25 mouse cellular contexts compared by ENCODE assay signal in the genomic region with DNA sequence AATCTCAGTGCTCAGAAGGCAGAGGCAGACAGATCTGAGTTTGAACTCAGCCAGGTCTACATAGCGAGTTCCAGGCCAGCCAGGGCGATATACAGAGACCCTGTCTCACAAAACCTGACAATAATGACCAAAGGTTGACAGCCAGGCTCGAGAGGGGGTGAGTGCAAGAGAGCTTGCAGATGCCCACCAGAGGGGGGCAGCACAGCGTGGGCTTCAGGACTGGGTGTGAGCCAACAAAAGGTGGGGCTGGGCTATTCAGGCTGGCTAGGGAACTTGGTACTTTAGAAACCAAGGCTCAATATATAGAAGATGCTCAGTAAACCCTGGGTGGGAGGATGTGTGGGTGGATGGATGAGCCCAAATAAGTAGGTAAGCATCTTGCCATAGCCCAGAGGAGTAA. TPM values are rescaled to one million over a fixed set of nuclear protein-coding genes. Genes with fewer than 3 reads are reported as not detected.
A peak's percentile ranks its signal among the peaks of the same experiment; 100 is the strongest.
DNase-seq lines count a peak whose midpoint lies in the region; ATAC-seq and TF ChIP-seq lines count a peak whose summit lies in the region.
"Had no signal": no experiment of that assay in that cellular context is flagged by ENCODE, and none has a peak within 500 bp of the region (broad histone marks: within the 10 kb centered on the region; RNA-seq: fewer than 3 reads in every experiment).

No protein-coding gene starts in this region.

- H3K27me3 ChIP-seq in forebrain, postnatal 0 days (ENCODE audit: insufficient read depth, low read length), result no peaks in the 10 kb centered on the region
- H3K27me3 ChIP-seq in forebrain, embryonic 16.5 days (replicated peaks; ENCODE audit: control insufficient read depth, insufficient read depth, low read length), result no peaks in the 10 kb centered on the region
- H3K27me3 ChIP-seq in E14TG2a.4 (ENCODE audit: insufficient read depth, low read length), result no peaks in the 10 kb centered on the region
- H3K27me3 ChIP-seq in heart, embryonic 11.5 days (ENCODE audit: control insufficient read depth, insufficient read depth, low read length), result no peaks in the 10 kb centered on the region
- H3K27me3 ChIP-seq: forebrain, embryonic 15.5 days; heart, embryonic 13.5 days; hindbrain, embryonic 15.5 days; liver, embryonic 13.5 days; megakaryocyte, embryonic 14.5 days; neural tube, embryonic 15.5 days had no signal

- intact Hi-C loops in left cerebral cortex, adult 2 months (cut with DNase I), result no loop called here
- intact Hi-C loops in left cerebral cortex, postnatal 36 days (cut with DNase I), result no loop called here

- whole genome bisulfite sequencing in forebrain, postnatal 0 days, result 87% methylated on average over 4 of the region's 4 CpGs
- WGBS in forebrain, embryonic 16.5 days, result 77% methylated on average over 4 of the region's 4 CpGs
- WGBS in heart, embryonic 11.5 days (ENCODE audit: insufficient replicate concordance), result 66% methylated on average over 4 of the region's 4 CpGs

- no peak overlapping the region for H3K4me3 ChIP-seq in forebrain, postnatal 0 days (ENCODE audit: low read depth, low read length)
- H3K4me3 ChIP-seq in forebrain, embryonic 16.5 days (replicated peaks; ENCODE audit: low read length), result no peak overlapping the region
- H3K4me3 ChIP-seq in left cerebral cortex, adult 2 months, result no peak overlapping the region
- H3K4me3 ChIP-seq in E14TG2a.4 (replicated peaks; ENCODE audit: low read length), result no peak overlapping the region
- no peak overlapping the region for H3K4me3 ChIP-seq in heart, embryonic 11.5 days (ENCODE audit: low read depth, low read length)
- H3K4me3 ChIP-seq: forebrain, embryonic 15.5 days; heart, embryonic 13.5 days; hindbrain, embryonic 15.5 days; liver, embryonic 13.5 days; megakaryocyte, embryonic 14.5 days; neural tube, embryonic 15.5 days had no signal

- no peak overlapping the region for H3K27ac ChIP-seq in forebrain, postnatal 0 days (ENCODE audit: low read depth, low read length)
- H3K27ac ChIP-seq in forebrain, embryonic 16.5 days (ENCODE audit: low read length), result no peak overlapping the region
- no peak overlapping the region for H3K27ac ChIP-seq in left cerebral cortex, adult 2 months
- no peak overlapping the region for H3K27ac ChIP-seq in heart, embryonic 11.5 days (ENCODE audit: low read depth, low read length)
- H3K27ac ChIP-seq: forebrain, embryonic 15.5 days; heart, embryonic 13.5 days; hindbrain, embryonic 15.5 days; liver, embryonic 13.5 days; neural tube, embryonic 15.5 days had no signal

- TF ChIP-seq CTCF in forebrain, postnatal 0 days (IDR thresholded peaks at IDR 0.05; ENCODE audit: low read depth), result 0 out of 2 replicates have a peak, but pooled peaks have one; percentile 20
- peak; percentile 12 for TF ChIP-seq CTCF in left cerebral cortex, adult 2 months (IDR thresholded peaks at IDR 0.05)
- TF ChIP-seq CTCF in E14TG2a.4 (conservative IDR thresholded peaks at IDR 0.05; ENCODE audit: low read length), result peak; percentile 55
- TF ChIP-seq CTCF in brain, embryonic 14.5 days (IDR thresholded peaks at IDR 0.05; ENCODE audit: borderline replicate concordance, extremely low read depth, insufficient read depth, insufficient read length), result 0 out of 2 replicates have a peak, but pooled peaks have one; percentile 11

- no peak for TF ChIP-seq POLR2A in brain, embryonic 14.5 days (IDR thresholded peaks at IDR 0.05; ENCODE audit: borderline replicate concordance, extremely low read depth, insufficient read depth, insufficient read length, poor library complexity, severe bottlenecking)

- peaks cover 91% of the 10 kb centered on the region for H3K36me3 ChIP-seq in forebrain, postnatal 0 days (ENCODE audit: insufficient read depth)
- peaks cover 33% of the 10 kb centered on the region for H3K36me3 ChIP-seq in forebrain, embryonic 16.5 days (ENCODE audit: control insufficient read depth, insufficient read depth)
- peaks cover 99% of the 10 kb centered on the region for H3K36me3 ChIP-seq in E14TG2a.4 (ENCODE audit: insufficient read depth, low read length)
- peaks cover 4% of the 10 kb centered on the region for H3K36me3 ChIP-seq in heart, embryonic 11.5 days (ENCODE audit: control insufficient read depth, insufficient read depth, low read length)

- H3K9me3 ChIP-seq in forebrain, postnatal 0 days (ENCODE audit: low read length), result no peaks in the 10 kb centered on the region
- no peaks in the 10 kb centered on the region for H3K9me3 ChIP-seq in forebrain, embryonic 16.5 days (ENCODE audit: control insufficient read depth, low read length)
- H3K9me3 ChIP-seq in E14TG2a.4 (ENCODE audit: low read length), result no peaks in the 10 kb centered on the region
- no peaks in the 10 kb centered on the region for H3K9me3 ChIP-seq in heart, embryonic 11.5 days (replicated peaks; ENCODE audit: control insufficient read depth, low read length)
- H3K9me3 ChIP-seq: forebrain, embryonic 15.5 days; heart, embryonic 13.5 days; hindbrain, embryonic 15.5 days; liver, embryonic 13.5 days; megakaryocyte, embryonic 14.5 days; neural tube, embryonic 15.5 days had no signal

- no peak for ATAC-seq in forebrain, postnatal 0 days
- ATAC-seq in forebrain, embryonic 16.5 days, result no peak
- ATAC-seq in heart, embryonic 11.5 days (replicated peaks; ENCODE audit: insufficient number of reproducible peaks, low FRiP score, low TSS enrichment), result no peak
- ATAC-seq: forebrain, embryonic 15.5 days had no signal

- H3K9ac ChIP-seq in forebrain, postnatal 0 days, result no peak overlapping the region
- H3K9ac ChIP-seq in forebrain, embryonic 16.5 days (replicated peaks; ENCODE audit: low read depth, low read length), result no peak overlapping the region
- H3K9ac ChIP-seq in heart, embryonic 11.5 days (ENCODE audit: low read depth, low read length), result no peak overlapping the region
- H3K9ac ChIP-seq: forebrain, embryonic 15.5 days; heart, embryonic 13.5 days; hindbrain, embryonic 15.5 days; liver, embryonic 13.5 days; neural tube, embryonic 15.5 days had no signal

- no peaks in the 10 kb centered on the region for H3K4me1 ChIP-seq in forebrain, postnatal 0 days (ENCODE audit: insufficient read depth)
- no peaks in the 10 kb centered on the region for H3K4me1 ChIP-seq in forebrain, embryonic 16.5 days (replicated peaks; ENCODE audit: control insufficient read depth, insufficient read depth, low read length)
- peaks cover 59% of the 10 kb centered on the region for H3K4me1 ChIP-seq in E14TG2a.4 (replicated peaks; ENCODE audit: low read depth, low read length)
- no peaks in the 10 kb centered on the region for H3K4me1 ChIP-seq in heart, embryonic 11.5 days (ENCODE audit: control insufficient read depth, insufficient read depth, low read length)
- H3K4me1 ChIP-seq: forebrain, embryonic 15.5 days; heart, embryonic 13.5 days had no signal

- no peak for DNase-seq in forebrain, postnatal 0 days
- DNase-seq in left cerebral cortex, adult 2 months (ENCODE audit: extremely low spot score in 1 of 2, low spot score in 2 of 2), result no peak
- DNase-seq in left cerebral cortex, postnatal 36 days (ENCODE audit: low spot score in 2 of 2), result no peak
- DNase-seq in brain, embryonic 14.5 days (ENCODE audit: low read depth), result no peak
- no peak for DNase-seq in T-cell, adult 2 months (ENCODE audit: low spot score)
- DNase-seq: adrenal gland, postnatal 25 days; cerebellum, adult 11-12 months; cerebellum, postnatal 14 days; embryo, embryonic 11 days; heart, postnatal 36 days; kidney, adult 11 months; kidney, postnatal 10 days; left cerebral cortex, postnatal 4 days; liver, embryonic 13.5 days; midbrain, embryonic 14.5 days; right cerebral cortex, postnatal 4 days; thymus, postnatal 25 days had no signal

- no peak overlapping the region for H3K4me2 ChIP-seq in forebrain, postnatal 0 days (ENCODE audit: low read depth)
- H3K4me2 ChIP-seq in forebrain, embryonic 16.5 days (ENCODE audit: low read length), result no peak overlapping the region
- H3K4me2 ChIP-seq in heart, embryonic 11.5 days, result no peak overlapping the region
- H3K4me2 ChIP-seq: forebrain, embryonic 15.5 days; heart, embryonic 13.5 days; hindbrain, embryonic 15.5 days; liver, embryonic 13.5 days; neural tube, embryonic 15.5 days had no signal

RNA-seq across cellular contexts. Expression of a gene that starts 16.3 kb away (rescaled TPM):
- total RNA-seq in forebrain, postnatal 0 days (2014; rRNA removed), result 50.2 and 51.5 TPM in 2 replicates
- polyA plus RNA-seq in forebrain, postnatal 0 days (2015; fragmentation: Nextera tagmentation; extraction: Ambion mirVana), result 18.8 and 24.5 TPM in 2 replicates
- 39.1 and 44.7 TPM in 2 replicates for polyA plus RNA-seq in forebrain, embryonic 16.5 days (2015; fragmentation: Nextera tagmentation; extraction: Ambion mirVana)
- total RNA-seq in left cerebral cortex, adult 2 months (2021), result 10 to 100 TPM; 62.7 to 70.0 TPM
- total RNA-seq in left cerebral cortex, postnatal 36 days (2021), result 10 to 100 TPM; 56.3 to 60.1 TPM
- 29.6 and 34.2 TPM in 2 replicates for polyA plus RNA-seq in brain, embryonic 14.5 days (2012; rRNA removed)
- 13.6 and 13.9 TPM in 2 replicates for polyA plus RNA-seq in heart, embryonic 11.5 days (2014; fragmentation: Nextera tagmentation; extraction: Ambion mirVana)

RNA-seq across cellular contexts. Expression of a gene that starts 46.5 kb away (rescaled TPM):
- 87.3 and 89.7 TPM in 2 replicates for total RNA-seq in forebrain, postnatal 0 days (2014; rRNA removed)
- 164 and 166 TPM in 2 replicates for polyA plus RNA-seq in forebrain, postnatal 0 days (2015; fragmentation: Nextera tagmentation; extraction: Ambion mirVana)
- 169 and 193 TPM in 2 replicates for polyA plus RNA-seq in forebrain, embryonic 16.5 days (2015; fragmentation: Nextera tagmentation; extraction: Ambion mirVana)
- 100 to 1,000 TPM; 175 to 199 TPM for total RNA-seq in left cerebral cortex, adult 2 months (2021)
- 100 to 1,000 TPM; 179 to 197 TPM for total RNA-seq in left cerebral cortex, postnatal 36 days (2021)
- polyA plus RNA-seq in brain, embryonic 14.5 days (2012; rRNA removed), result 44.7 and 78.5 TPM in 2 replicates
- 142 and 161 TPM in 2 replicates for polyA plus RNA-seq in heart, embryonic 11.5 days (2014; fragmentation: Nextera tagmentation; extraction: Ambion mirVana)
